Mouse (Mus musculus): ENCODE data around the gene Eml4.

DNA sequence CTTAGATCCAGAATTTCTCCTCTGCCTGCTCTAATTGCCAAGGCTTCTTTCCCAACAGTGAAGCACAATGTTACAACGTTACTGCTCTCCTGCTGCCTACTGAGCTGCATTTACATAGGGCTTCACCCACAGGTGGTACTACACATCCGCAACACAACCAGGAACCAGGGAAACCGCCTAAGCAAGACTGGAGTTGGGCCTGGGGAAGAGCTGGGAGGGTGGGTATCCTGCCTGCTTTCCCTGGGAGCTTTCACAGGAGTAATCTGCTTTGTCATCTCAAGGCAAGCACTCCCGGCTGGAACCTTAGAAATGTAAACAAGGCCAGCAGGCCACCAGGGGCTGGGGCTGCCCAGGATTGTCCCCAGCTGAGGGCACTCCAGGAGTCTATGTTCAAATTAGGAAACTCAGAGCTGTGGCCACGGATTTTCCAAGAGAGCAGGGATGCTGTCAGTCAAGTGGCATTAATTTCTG, 175.4 kb downstream of the Eml4 start:
- TF ChIP-seq CTCF (IDR thresholded peaks at IDR 0.05; ENCODE audit: low read depth, low read length): no peak
- TF ChIP-seq GATA1 (IDR thresholded peaks at IDR 0.05; ENCODE audit: borderline replicate concordance, low read length): no peak
- no peak for TF ChIP-seq GATA2 (IDR thresholded peaks at IDR 0.05; ENCODE audit: borderline replicate concordance, low read depth, low read length)
- no peak for TF ChIP-seq POLR2AphosphoS5 (IDR thresholded peaks at IDR 0.05; ENCODE audit: insufficient replicate concordance, low read depth, low read length)
- TF ChIP-seq TAL1 (conservative IDR thresholded peaks at IDR 0.05; ENCODE audit: low read depth, low read length): no peak

Data from G1E (cell line).